ENCODE assay signal across 7 mouse cellular contexts in the genomic region with DNA sequence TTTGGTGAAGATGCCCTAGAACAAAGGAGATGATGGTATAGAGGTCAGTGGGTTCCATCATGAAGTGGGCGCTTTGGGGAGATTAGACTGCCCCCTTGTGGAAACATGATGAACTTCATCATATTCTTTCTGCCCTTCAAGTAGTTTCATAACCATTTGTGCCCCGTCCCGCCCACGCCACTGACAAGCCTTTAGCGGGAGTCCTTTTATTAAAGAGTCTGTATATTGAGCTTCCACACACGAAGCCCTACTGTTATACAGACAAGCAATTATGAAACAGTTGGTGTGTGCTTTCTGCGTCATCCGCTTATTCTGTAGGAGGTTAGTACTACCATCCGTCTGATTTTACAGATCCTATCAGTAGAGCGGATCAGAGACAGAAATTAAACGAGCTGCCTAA. TPM values are rescaled to one million over a fixed set of nuclear protein-coding genes. Genes with fewer than 3 reads are reported as not detected.
DNase-seq lines count a peak whose midpoint lies in the region.

No protein-coding gene starts in this region.

- intact Hi-C loops in heart, postnatal 10 days (cut with DNase I), result no loop called here
- intact Hi-C loops in left cerebral cortex, postnatal 25 days (cut with DNase I), result no loop called here

- DNase-seq in right cerebral cortex, postnatal 14 days, result peak; percentile 47
- no peak for DNase-seq in right cerebral cortex, postnatal 25 days
- DNase-seq in ZHBTc4 (ENCODE audit: low read depth, low spot score), result peak; percentile 78
- DNase-seq in cerebellum, postnatal 36 days, result peak; percentile 45 to 55
- peak; percentile 28 to 62 for DNase-seq in heart, postnatal 10 days
- peak; percentile 31 to 57 for DNase-seq in left cerebral cortex, postnatal 25 days (ENCODE audit: low spot score in 2 of 2)
- peak; percentile 42 for DNase-seq in retina, postnatal 7 days (ENCODE audit: low read depth, low spot score)

RNA-seq across cellular contexts. Expression of a gene that starts 32.2 kb away (rescaled TPM):
- not detected for total RNA-seq in heart, postnatal 10 days (2021)
- under 1 TPM; 0.18 to 0.30 TPM for total RNA-seq in left cerebral cortex, postnatal 25 days (2021)

RNA-seq across cellular contexts. Expression of a gene that starts 32.5 kb away (rescaled TPM):
- 1 to 10 TPM; 5.7 to 6.1 TPM for total RNA-seq in heart, postnatal 10 days (2021)
- 10 to 100 TPM; 11.2 to 15.3 TPM for total RNA-seq in left cerebral cortex, postnatal 25 days (2021)

RNA-seq across cellular contexts. Expression of a gene that starts 41.6 kb away (rescaled TPM):
- 10 to 100 TPM; 85.0 to 86.5 TPM for total RNA-seq in heart, postnatal 10 days (2021)
- total RNA-seq in left cerebral cortex, postnatal 25 days (2021), result 10 to 100 TPM; 67.9 to 68.8 TPM

RNA-seq across cellular contexts. Expression of a gene that starts 41.8 kb away (rescaled TPM):
- total RNA-seq in heart, postnatal 10 days (2021), result under 1 TPM; 0.31 to 0.45 TPM
- total RNA-seq in left cerebral cortex, postnatal 25 days (2021), result under 1 TPM; 0.66 to 0.71 TPM

RNA-seq across cellular contexts. Expression of a gene that starts 53.2 kb away (rescaled TPM):
- 10 to 100 TPM; 11.3 to 16.1 TPM for total RNA-seq in heart, postnatal 10 days (2021)
- 1 to 10 TPM; 3.6 to 3.7 TPM for total RNA-seq in left cerebral cortex, postnatal 25 days (2021)
